Mouse (Mus musculus) MEL (cell line): ENCODE measurements at regions not wholly inside any gene's neighbourhood (a gene's known extent, or its start where the extent isn't known, plus 50 kb on each side); places are given as distances from the start of the nearest gene placed in this dataset.

Source experiments
- DNase-seq: peaks from one replicate; pipeline ENCODE4 v3.0.0; 2011; ENCODE audit warnings: low read depth, low spot score
- H3K27ac ChIP-seq: 2 replicates; pipeline ENCODE4 v1.5.1; 2012; ENCODE audit warnings: low read depth, mild to moderate bottlenecking, control low read depth, low read length, moderate library complexity; ENCODE audit not compliant: control insufficient read depth
- H3K27me3 ChIP-seq, 2 experiments: fragments of 150-350 bp in 1 of 2; sonication (generic) in 1 of 2; 2 replicates each; pipeline ENCODE4 v1.6.1; 2012; ENCODE audit warnings: low read length in 2 of 2, mild to moderate bottlenecking in 2 of 2, improper control_type of control experiment in 1 of 2, moderate library complexity in 1 of 2; ENCODE audit not compliant: insufficient read depth in 2 of 2, control insufficient read depth in 1 of 2
- H3K36me3 ChIP-seq, 2 experiments: 2 replicates each; pipeline ENCODE4 v1.6.1; 2012 to 2014; ENCODE audit warnings: low read length in 2 of 2, improper control_type of control experiment in 1 of 2, inconsistent platforms in 1 of 2, mild to moderate bottlenecking in 1 of 2; ENCODE audit not compliant: insufficient read depth in 2 of 2, control insufficient read depth in 1 of 2
- H3K4me1 ChIP-seq, 2 experiments: fragments of 150-350 bp in 1 of 2; sonication (generic) in 1 of 2; 2 replicates each; pipeline ENCODE4 v1.6.1; 2012; ENCODE audit warnings: low read length in 2 of 2, improper control_type of control experiment in 1 of 2, mild to moderate bottlenecking in 1 of 2; ENCODE audit not compliant: insufficient read depth in 2 of 2, control insufficient read depth in 1 of 2
- H3K4me3 ChIP-seq, 2 experiments: fragments of 150-350 bp in 1 of 2; sonication (generic) in 1 of 2; 2 replicates each; pipeline ENCODE4 v1.5.1; 2012; ENCODE audit warnings: low read depth in 2 of 2, low read length in 2 of 2, mild to moderate bottlenecking in 2 of 2, moderate library complexity in 2 of 2, control low read depth in 1 of 2, improper control_type of control experiment in 1 of 2; ENCODE audit not compliant: control insufficient read depth in 1 of 2, insufficient read depth in 1 of 2
- H3K79me2 ChIP-seq: 2 replicates; pipeline ENCODE4 v1.6.1; 2012; ENCODE audit warnings: mild to moderate bottlenecking, low read length, moderate library complexity; ENCODE audit not compliant: control insufficient read depth, poor library complexity, insufficient read depth
- H3K9ac ChIP-seq: 2 replicates; pipeline ENCODE4 v1.6.1; 2012; ENCODE audit warnings: low read depth, mild to moderate bottlenecking, control low read depth, low read length, moderate library complexity; ENCODE audit not compliant: control insufficient read depth, poor library complexity, severe bottlenecking
- H3K9me3 ChIP-seq: fragments of 150-350 bp; sonication (generic); replicated peaks from 2 replicates; pipeline ENCODE4 v1.6.1; 2012; ENCODE audit warnings: mild to moderate bottlenecking, low read length, improper control_type of control experiment, moderate library complexity; ENCODE audit not compliant: insufficient read depth
- CTCF ChIP-seq, 3 experiments: IDR thresholded peaks in 2 of 3; conservative IDR thresholded peaks in 1 of 3; 2 replicates each; pipeline ENCODE4 v1.5.1; 2011 to 2012; ENCODE audit warnings: low read length in 3 of 3, low read depth in 2 of 3, mild to moderate bottlenecking in 2 of 3, improper control_type of control experiment in 1 of 3, inconsistent platforms in 1 of 3, mixed read lengths in 1 of 3, moderate library complexity in 1 of 3; ENCODE audit not compliant: control insufficient read depth in 1 of 3, insufficient read depth in 1 of 3, poor library complexity in 1 of 3, severe bottlenecking in 1 of 3
- E2F4 ChIP-seq: IDR thresholded peaks from 2 replicates; pipeline ENCODE4 v1.6.1; 2011; ENCODE audit warnings: low read depth, low read length, improper control_type of control experiment, borderline replicate concordance
- ELF1 ChIP-seq: IDR thresholded peaks from 2 replicates; pipeline ENCODE4 v1.6.1; 2014; ENCODE audit warnings: low read depth, mild to moderate bottlenecking, inconsistent platforms, low read length, improper control_type of control experiment, moderate library complexity
- ETS1 ChIP-seq: IDR thresholded peaks from 2 replicates; pipeline ENCODE4 v1.6.1; 2012; ENCODE audit warnings: low read depth, mild to moderate bottlenecking, inconsistent platforms, low read length, improper control_type of control experiment, moderate library complexity
- GATA1 ChIP-seq: IDR thresholded peaks from 2 replicates; pipeline ENCODE4 v1.6.1; 2011; ENCODE audit warnings: low read depth, low read length, improper control_type of control experiment
- HCFC1 ChIP-seq: IDR thresholded peaks from 2 replicates; pipeline ENCODE4 v1.6.1; 2012; ENCODE audit warnings: low read depth, mild to moderate bottlenecking, inconsistent platforms, low read length, improper control_type of control experiment, moderate library complexity
- JUND ChIP-seq: IDR thresholded peaks from 2 replicates; pipeline ENCODE4 v1.6.1; 2011; ENCODE audit warnings: low read depth, mild to moderate bottlenecking, improper control_type of control experiment, low read length
- KAT2A ChIP-seq: conservative IDR thresholded peaks from 2 replicates; pipeline ENCODE4 v1.6.1; 2012; ENCODE audit warnings: low read depth, low read length, improper control_type of control experiment, inconsistent platforms
- MAZ ChIP-seq: IDR thresholded peaks from 2 replicates; pipeline ENCODE4 v1.6.1; 2012; ENCODE audit warnings: low read depth, mild to moderate bottlenecking, inconsistent platforms, low read length, improper control_type of control experiment
- MXI1 ChIP-seq: IDR thresholded peaks from 2 replicates; pipeline ENCODE4 v1.6.1; 2011; ENCODE audit warnings: mild to moderate bottlenecking, low read depth, low read length, improper control_type of control experiment
- MYC ChIP-seq: IDR thresholded peaks from 2 replicates; pipeline ENCODE4 v1.6.1; 2011; ENCODE audit warnings: low read depth, mild to moderate bottlenecking, low read length, improper control_type of control experiment, moderate library complexity
- NELFE ChIP-seq: IDR thresholded peaks from 2 replicates; pipeline ENCODE4 v1.6.1; 2011; ENCODE audit warnings: low read depth, low read length, improper control_type of control experiment
- POLR2A ChIP-seq, 2 experiments: IDR thresholded peaks; 2 replicates each; pipeline ENCODE4 v1.6.1; 2011 to 2012; ENCODE audit warnings: low read length in 2 of 2, mild to moderate bottlenecking in 2 of 2, control low read depth in 1 of 2, improper control_type of control experiment in 1 of 2, low read depth in 1 of 2, moderate library complexity in 1 of 2; ENCODE audit not compliant: control insufficient read depth in 1 of 2, insufficient read depth in 1 of 2, poor library complexity in 1 of 2
- POLR2AphosphoS2 ChIP-seq: IDR thresholded peaks from 2 replicates; pipeline ENCODE4 v1.6.1; 2011; ENCODE audit warnings: low read length, improper control_type of control experiment
- SIN3A ChIP-seq: IDR thresholded peaks from 2 replicates; pipeline ENCODE4 v1.6.1; 2012; ENCODE audit warnings: low read length, improper control_type of control experiment, inconsistent platforms
- TBP ChIP-seq: IDR thresholded peaks from 2 replicates; pipeline ENCODE4 v1.8.0; 2011; ENCODE audit warnings: low read depth, low read length, improper control_type of control experiment
- TCF12 ChIP-seq: IDR thresholded peaks from 2 replicates; pipeline ENCODE4 v1.6.1; 2014; ENCODE audit warnings: low read depth, mild to moderate bottlenecking, inconsistent platforms, low read length, improper control_type of control experiment, moderate library complexity
- ZKSCAN1 ChIP-seq: IDR thresholded peaks from 2 replicates; pipeline ENCODE4 v1.6.1; 2012; ENCODE audit warnings: low read depth, mild to moderate bottlenecking, inconsistent platforms, low read length, improper control_type of control experiment, moderate library complexity

DNA sequence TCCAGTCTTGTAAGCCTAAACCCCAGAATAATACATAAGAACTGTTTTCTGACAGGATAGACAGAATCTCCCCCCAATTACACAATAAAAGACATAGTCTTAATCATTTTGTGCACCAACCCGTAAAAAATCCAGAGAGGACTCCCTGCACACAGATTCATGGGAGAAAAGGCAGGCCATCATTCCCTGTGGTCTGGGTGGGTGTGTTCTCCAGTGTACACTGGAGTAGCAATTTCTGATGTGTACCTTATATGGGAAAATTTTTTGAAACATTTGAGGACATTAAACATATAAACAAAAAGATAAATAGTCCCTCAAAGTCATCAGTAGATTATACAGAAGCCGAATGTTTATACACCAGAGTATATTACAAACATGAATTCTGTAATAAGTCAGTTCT, 83.1 kb upstream of the Azi2 start:
- TF ChIP-seq TBP (no peak), KAT2A (no peak), NELFE (no peak), TCF12 (no peak), ETS1 (no peak), POLR2AphosphoS2 (no peak), ZKSCAN1 (no peak), MYC (no peak), POLR2A (IDR thresholded peaks at IDR 0.05; ENCODE audit: control insufficient read depth in 1 of 2, insufficient read depth in 1 of 2, low read depth in 1 of 2, low read length in 2 of 2, poor library complexity in 1 of 2) (no peak), CTCF (IDR thresholded peaks at IDR 0.05 in 2 of 3, conservative IDR thresholded peaks at IDR 0.05 in 1 of 3; ENCODE audit: control insufficient read depth in 1 of 3, insufficient read depth in 1 of 3, low read depth in 2 of 3, low read length in 3 of 3, poor library complexity in 1 of 3, severe bottlenecking in 1 of 3) (no peak), E2F4 (no peak), GATA1 (no peak), HCFC1 (no peak)
- Histone ChIP-seq H3K27ac (no peak overlapping the region), H3K4me3 (no peak overlapping the region), H3K79me2 (no peaks in the 10 kb centered on the region), H3K9ac (no peak overlapping the region), H3K36me3 (peaks cover 0 to 11% of the 10 kb centered on the region in 2 experiments; a peak in 2 of 4 replicates), H3K4me1 (no peaks in the 10 kb centered on the region; a peak in 1 of 4 replicates), H3K27me3 (no peaks in the 10 kb centered on the region), H3K9me3 (no peaks in the 10 kb centered on the region)
- no peak for DNase-seq

DNA sequence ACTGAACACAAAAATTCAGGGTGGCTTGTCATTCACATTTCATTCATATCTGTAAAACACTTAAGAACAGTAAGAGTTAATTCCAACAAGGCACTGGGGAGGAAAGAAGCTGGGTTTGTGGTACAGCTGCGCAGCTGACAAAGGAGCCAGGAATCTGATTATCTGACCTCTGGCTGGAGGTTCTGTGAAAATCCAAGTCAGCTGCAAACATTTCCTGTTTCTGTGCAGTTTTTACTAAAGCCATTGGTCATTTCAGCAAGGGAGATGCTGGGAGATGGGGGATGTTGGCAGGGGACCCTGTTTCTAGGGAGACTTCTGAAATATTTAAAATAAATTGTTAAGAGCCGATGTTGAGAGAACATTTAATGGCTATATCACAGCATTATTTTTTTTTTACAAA, 83.6 kb upstream of the Azi2 start:
- no peak for DNase-seq
- H3K27ac ChIP-seq: no peak overlapping the region
- H3K4me3 ChIP-seq: no peak overlapping the region
- H3K27me3 ChIP-seq: no peaks in the 10 kb centered on the region
- H3K36me3 ChIP-seq: peaks cover 0 to 11% of the 10 kb centered on the region in 2 experiments; a peak in 2 of 4 replicates
- no peaks in the 10 kb centered on the region; a peak in 1 of 4 replicates for H3K4me1 ChIP-seq
- H3K9me3 ChIP-seq: no peaks in the 10 kb centered on the region
- no peak overlapping the region for H3K9ac ChIP-seq
- TF ChIP-seq ELF1 (no peak), ZKSCAN1 (no peak), MXI1 (no peak), MAZ (no peak), JUND (no peak)
- no peaks in the 10 kb centered on the region for H3K79me2 ChIP-seq

GRCm38 (mm10) chr9:117927466-117927847, 112.8 kb upstream of the Azi2 start:
- H3K9ac ChIP-seq: peak overlapping the region; percentile 20
- peaks cover 0 to 7% of the 10 kb centered on the region in 2 experiments; a peak in 2 of 4 replicates for H3K36me3 ChIP-seq
- peak; percentile 53; the same call in 1 of the 2 replicates for TF ChIP-seq SIN3A
- TF ChIP-seq GATA1: 0 out of 2 replicates have a peak, but pooled peaks have one; percentile 7
- no peak for TF ChIP-seq NELFE
- TF ChIP-seq MXI1: peak; percentile 60; the same call in 1 of the 2 replicates
- H3K27ac ChIP-seq: peak overlapping the region; percentile 32
- H3K27me3 ChIP-seq: no peaks in the 10 kb centered on the region
- H3K4me3 ChIP-seq: peak overlapping the region; percentile 24 to 35
- peak; percentile 92 for DNase-seq
- H3K9me3 ChIP-seq: no peaks in the 10 kb centered on the region
- H3K4me1 ChIP-seq: peaks cover 0 to 5% of the 10 kb centered on the region in 2 experiments; a peak in 2 of 4 replicates
- no peaks in the 10 kb centered on the region for H3K79me2 ChIP-seq
